Mouse (Mus musculus) cerebellum, adult 8-10 months (tissue): ENCODE measurements at regions not wholly inside any gene's neighbourhood (a gene's known extent, or its start where the extent isn't known, plus 50 kb on each side); places are given as distances from the start of the nearest gene placed in this dataset.
"Not testable (repeated sequence)": the region's sequence is repeated elsewhere in the genome, so short reads cannot be mapped to it uniquely, and the experiment has no call there.

Experiments used
- DNase-seq: peaks from one replicate; pipeline ENCODE4 v3.0.0; 2022

- DNase-seq: peak; percentile 43
Observed at GRCm38 (mm10) chr16:65629186-65629585, 66.7 kb upstream of the Chmp2b start.

GRCm38 (mm10) chr16:65631680-65632079 lies 69.2 kb upstream of the Chmp2b start:
- no peak for DNase-seq

- not testable (repeated sequence) for DNase-seq
Observed at GRCm38 (mm10) chr16:65646741-65647140, 84.2 kb upstream of the Chmp2b start.

GRCm38 (mm10) chr16:65649061-65649460 lies 86.5 kb upstream of the Chmp2b start:
- DNase-seq: no peak

GRCm38 (mm10) chr16:65655490-65655889 lies 93.0 kb upstream of the Chmp2b start:
- no peak for DNase-seq

- no peak for DNase-seq
Observed at GRCm38 (mm10) chr16:65657829-65658228, 95.3 kb upstream of the Chmp2b start.

- no peak for DNase-seq
Observed at GRCm38 (mm10) chr16:65664787-65665186, 102.3 kb upstream of the Chmp2b start.

GRCm38 (mm10) chr16:65672116-65672515 lies 109.6 kb upstream of the Chmp2b start:
- no peak for DNase-seq

- DNase-seq: no peak
Observed at GRCm38 (mm10) chr16:65683089-65683488, 120.6 kb upstream of the Chmp2b start.

GRCm38 (mm10) chr16:65683703-65684320 lies 121.3 kb upstream of the Chmp2b start:
- no peak for DNase-seq

GRCm38 (mm10) chr16:65693626-65694025 lies 121.4 kb upstream of the Vgll3 start:
- DNase-seq: no peak

- DNase-seq: no peak
Observed at GRCm38 (mm10) chr16:65715631-65716030, 99.4 kb upstream of the Vgll3 start.

GRCm38 (mm10) chr16:65718791-65719472 lies 96.1 kb upstream of the Vgll3 start:
- DNase-seq: no peak

GRCm38 (mm10) chr16:65720953-65721352 lies 94.1 kb upstream of the Vgll3 start:
- DNase-seq: no peak

GRCm38 (mm10) chr16:65725559-65726269 lies 89.3 kb upstream of the Vgll3 start:
- DNase-seq: no peak

- DNase-seq: no peak
Observed at GRCm38 (mm10) chr16:65726289-65726688, 88.8 kb upstream of the Vgll3 start.

GRCm38 (mm10) chr16:65729322-65729721 lies 85.7 kb upstream of the Vgll3 start:
- DNase-seq: no peak

GRCm38 (mm10) chr16:65739652-65740051 lies 75.4 kb upstream of the Vgll3 start:
- no peak for DNase-seq

- DNase-seq: no peak
Observed at GRCm38 (mm10) chr16:65742951-65743350, 72.1 kb upstream of the Vgll3 start.

- no peak for DNase-seq
Observed at GRCm38 (mm10) chr16:65755667-65756066, 59.4 kb upstream of the Vgll3 start.
